ENCODE assay signal across 8 mouse cellular contexts in the genomic region with DNA sequence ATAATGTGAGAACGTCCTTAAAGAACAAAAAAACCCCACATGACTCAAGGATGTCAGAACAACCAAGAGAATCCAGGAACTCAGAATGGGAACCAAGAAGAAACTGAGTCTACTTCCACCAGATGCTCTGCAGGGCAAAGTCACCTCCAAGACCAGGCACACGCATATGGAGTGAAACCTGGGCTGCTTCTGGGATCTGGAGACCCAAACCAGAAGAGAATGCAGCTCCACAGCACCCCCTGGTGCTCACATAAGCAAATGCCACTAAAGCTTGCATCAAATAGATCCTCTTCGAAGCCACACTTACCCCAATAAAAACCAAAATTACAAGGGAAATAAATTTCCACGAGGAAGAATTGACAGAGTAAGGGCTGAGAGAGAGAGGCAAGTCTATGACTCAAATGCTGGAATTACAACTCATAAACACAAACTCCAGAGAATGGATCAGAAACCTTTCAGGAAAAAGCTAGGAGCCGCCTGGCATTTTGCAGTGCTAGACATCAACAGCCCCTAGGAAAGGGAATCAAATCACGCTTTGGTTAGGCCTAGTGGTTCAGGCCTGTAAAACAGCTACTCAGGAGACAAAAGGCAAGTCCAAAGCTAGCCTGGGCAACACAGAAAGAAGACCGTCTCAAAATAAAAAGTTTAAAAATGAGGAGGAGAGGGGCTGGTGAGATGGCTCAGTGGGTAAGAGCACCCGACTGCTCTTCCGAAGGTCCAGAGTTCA. TPM values are rescaled to one million over a fixed set of nuclear protein-coding genes. Genes with fewer than 3 reads are reported as not detected.
DNase-seq lines count a peak whose midpoint lies in the region.

No protein-coding gene starts in this region.

- H3K27ac ChIP-seq in limb, embryonic 10.5 days, result no peak overlapping the region

- H3K9me3 ChIP-seq in limb, embryonic 10.5 days (replicated peaks), result no peaks in the 10 kb centered on the region

- H3K4me3 ChIP-seq in limb, embryonic 10.5 days, result no peak overlapping the region

- DNase-seq in urinary bladder, postnatal 14 days (ENCODE audit: low spot score), result peak; percentile 60
- DNase-seq in urinary bladder, adult 2 months (ENCODE audit: low spot score), result no peak
- DNase-seq in cerebellum, adult 11-12 months, result peak; percentile 35
- DNase-seq in gastrocnemius, postnatal 10 days, result peak; percentile 64
- DNase-seq in kidney, adult 8-10 months, result peak; percentile 42 to 61
- DNase-seq in limb, embryonic 10.5 days (ENCODE audit: low spot score), result peak; percentile 77
- DNase-seq in retina, embryonic 14.5 days (ENCODE audit: low spot score), result peak; percentile 83
- peak; percentile 78 for DNase-seq in thymus, postnatal 4 days

- H3K27me3 ChIP-seq in limb, embryonic 10.5 days (ENCODE audit: low read depth, poor library complexity, severe bottlenecking), result no peaks in the 10 kb centered on the region

- H3K36me3 ChIP-seq in limb, embryonic 10.5 days, result peaks cover 93% of the 10 kb centered on the region

- H3K4me1 ChIP-seq in limb, embryonic 10.5 days, result peaks cover 16% of the 10 kb centered on the region

- 78% methylated on average over 9 of the region's 9 CpGs for WGBS in limb, embryonic 10.5 days

RNA-seq across cellular contexts. Expression of a gene that starts 13.8 kb away (rescaled TPM):
- 40.6 and 41.1 TPM in 2 replicates for polyA plus RNA-seq in urinary bladder, adult 2 months (2012; rRNA removed)
- total RNA-seq in gastrocnemius, postnatal 10 days (2021), result 10 to 100 TPM; 60.6 to 66.6 TPM
- 55.7 and 56.8 TPM in 2 replicates for polyA plus RNA-seq in limb, embryonic 10.5 days (2016; fragmentation: Nextera tagmentation; extraction: Ambion mirVana)

RNA-seq across cellular contexts. Expression of a gene that starts 18.7 kb away (rescaled TPM):
- polyA plus RNA-seq in urinary bladder, adult 2 months (2012; rRNA removed), result not detected in 2 replicates
- total RNA-seq in gastrocnemius, postnatal 10 days (2021), result not detected
- polyA plus RNA-seq in limb, embryonic 10.5 days (2016; fragmentation: Nextera tagmentation; extraction: Ambion mirVana), result not detected in 2 replicates

RNA-seq across cellular contexts. Expression of a gene that starts 29.6 kb away (rescaled TPM):
- 0.34 and 0.63 TPM in 2 replicates for polyA plus RNA-seq in urinary bladder, adult 2 months (2012; rRNA removed)
- total RNA-seq in gastrocnemius, postnatal 10 days (2021), result under 1 TPM; 0.23 to 0.41 TPM
- polyA plus RNA-seq in limb, embryonic 10.5 days (2016; fragmentation: Nextera tagmentation; extraction: Ambion mirVana), result 0.24 TPM in 1 of 2 replicates, not detected in the other

RNA-seq across cellular contexts. Expression of a gene that starts 34.1 kb away (rescaled TPM):
- polyA plus RNA-seq in urinary bladder, adult 2 months (2012; rRNA removed), result 19.8 and 26.8 TPM in 2 replicates
- total RNA-seq in gastrocnemius, postnatal 10 days (2021), result 10 to 100 TPM; 21.2 to 24.1 TPM
- polyA plus RNA-seq in limb, embryonic 10.5 days (2016; fragmentation: Nextera tagmentation; extraction: Ambion mirVana), result 9.7 and 10.5 TPM in 2 replicates

RNA-seq across cellular contexts. Expression of a gene that starts 34.2 kb away (rescaled TPM):
- polyA plus RNA-seq in urinary bladder, adult 2 months (2012; rRNA removed), result 21.5 and 31.0 TPM in 2 replicates
- 1 to 10 TPM; 5.5 to 6.8 TPM for total RNA-seq in gastrocnemius, postnatal 10 days (2021)
- 48.9 and 56.7 TPM in 2 replicates for polyA plus RNA-seq in limb, embryonic 10.5 days (2016; fragmentation: Nextera tagmentation; extraction: Ambion mirVana)
